Mouse (Mus musculus) layer of hippocampus, adult 11-12 months (tissue): Measurements from ENCODE around the gene Cldn9.

Source experiments
- DNase-seq: peaks from one replicate; pipeline ENCODE4 v3.0.0; 2022; ENCODE audit warnings: low spot score

The Cldn9 gene

GRCm38 (mm10) chr17:23683856-23684672, at the start of gene Cldn9:
Cldn9 (minus strand) TSS chr17:23684026.
- DNase-seq: no peak

- no peak for DNase-seq
These were observed 46.6 kb upstream of the Cldn9 start for GRCm38 (mm10) chr17:23730441-23730840.

GRCm38 (mm10) chr17:23726758-23727142, 42.9 kb upstream of the Cldn9 start:
- DNase-seq: peak; percentile 76

GRCm38 (mm10) chr17:23725999-23726757, 42.4 kb upstream of the Cldn9 start, which contains the start of gene Pkmyt1:
Pkmyt1 (plus strand) TSS chr17:23726336.
- DNase-seq: peak; percentile 93

GRCm38 (mm10) chr17:23725477-23725876, 41.7 kb upstream of the Cldn9 start:
- no peak for DNase-seq

GRCm38 (mm10) chr17:23722376-23723125, 38.7 kb upstream of the Cldn9 start, which contains the start of gene 1520401A03Rik:
1520401A03Rik (minus strand) TSS chr17:23722783.
- DNase-seq: no peak

- DNase-seq: no peak
These were observed 38.1 kb upstream of the Cldn9 start for GRCm38 (mm10) chr17:23721886-23722285.

GRCm38 (mm10) chr17:23719455-23719854, 35.6 kb upstream of the Cldn9 start:
- no peak for DNase-seq

- DNase-seq: no peak
These were observed 33.2 kb upstream of the Cldn9 start for GRCm38 (mm10) chr17:23717003-23717402.

- DNase-seq: peak; percentile 63
These were observed 22.4 kb upstream of the Cldn9 start for GRCm38 (mm10) chr17:23706212-23706611.

- no peak for DNase-seq
These were observed 21.8 kb upstream of the Cldn9 start for GRCm38 (mm10) chr17:23705525-23706104.

GRCm38 (mm10) chr17:23704741-23705140, 20.9 kb upstream of the Cldn9 start:
- peak; percentile 28 for DNase-seq

- DNase-seq: no peak
These were observed 19.5 kb upstream of the Cldn9 start for GRCm38 (mm10) chr17:23703301-23703700.

GRCm38 (mm10) chr17:23700079-23700478, 16.3 kb upstream of the Cldn9 start:
- DNase-seq: peak; percentile 93

GRCm38 (mm10) chr17:23699131-23700077, 15.6 kb upstream of the Cldn9 start:
- DNase-seq: no peak

- no peak for DNase-seq
These were observed 12.0 kb upstream of the Cldn9 start for GRCm38 (mm10) chr17:23695801-23696200.

GRCm38 (mm10) chr17:23694491-23694890, 10.7 kb upstream of the Cldn9 start:
- DNase-seq: no peak

GRCm38 (mm10) chr17:23683226-23683625, 600 bp downstream of the Cldn9 start:
- no peak for DNase-seq

- DNase-seq: no peak
These were observed 1.3 kb downstream of the Cldn9 start for GRCm38 (mm10) chr17:23682530-23682929.

GRCm38 (mm10) chr17:23682092-23682491, 1.7 kb downstream of the Cldn9 start:
- DNase-seq: no peak

GRCm38 (mm10) chr17:23681086-23681485, 2.7 kb downstream of the Cldn9 start:
- no peak for DNase-seq
